Mouse (Mus musculus) thymus, adult 2 months (tissue): ENCODE results near the gene Fam184a.

Source experiments
- CTCF ChIP-seq: fragments of 200-500 bp; IDR thresholded peaks from 2 replicates; pipeline ENCODE4 v1.5.1; 2012; ENCODE audit warnings: mild to moderate bottlenecking, control low read depth, low read length, moderate library complexity, borderline replicate concordance; ENCODE audit not compliant: control insufficient read depth, poor library complexity, insufficient read depth; ENCODE audit errors: extremely low read depth
- POLR2A ChIP-seq: fragments of 200-500 bp; IDR thresholded peaks from 2 replicates; pipeline ENCODE4 v1.6.1; 2012; ENCODE audit warnings: mild to moderate bottlenecking, low read length, control low read depth, moderate library complexity; ENCODE audit not compliant: control insufficient read depth, poor library complexity, insufficient read depth; ENCODE audit errors: extremely low read depth

DNA sequence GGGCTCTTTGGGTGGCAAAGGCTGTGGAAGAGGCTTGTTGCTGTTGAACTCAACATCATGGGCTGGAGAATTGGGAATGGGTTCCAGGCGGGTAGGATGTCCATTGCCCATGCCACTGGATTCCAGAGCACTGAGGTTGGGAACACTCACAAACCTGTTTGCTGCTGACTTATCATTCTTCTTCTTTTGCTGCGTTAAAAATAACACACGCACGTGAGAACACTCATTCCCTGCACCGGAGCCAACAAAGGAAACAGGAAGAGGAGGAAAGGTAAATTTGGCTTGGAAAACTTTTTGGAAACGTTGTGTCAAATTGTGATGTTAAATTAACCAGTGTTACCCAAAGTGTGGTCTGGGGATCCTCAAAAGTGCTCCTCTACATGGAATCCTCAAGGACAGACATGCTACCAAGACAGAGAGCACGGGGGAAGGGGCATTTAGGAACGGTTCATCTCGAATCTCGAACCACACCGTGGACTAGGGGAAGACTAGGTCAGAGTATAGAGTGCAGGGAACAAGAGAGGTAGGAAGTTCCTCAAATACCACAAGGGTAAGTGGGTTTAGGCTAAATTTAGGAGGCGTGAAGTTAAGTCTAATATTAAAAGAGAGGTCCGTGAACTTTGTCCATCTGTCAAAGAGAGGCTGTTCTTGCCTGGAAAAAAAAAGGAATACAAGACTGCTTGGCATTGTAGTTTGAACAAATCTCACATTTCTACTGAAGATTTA is 115.5 kb downstream of the Fam184a start:
- TF ChIP-seq CTCF = no peak
- TF ChIP-seq POLR2A = no peak
